Comparison of ENCODE assay signal across 8 mouse cellular contexts in the genomic region with DNA sequence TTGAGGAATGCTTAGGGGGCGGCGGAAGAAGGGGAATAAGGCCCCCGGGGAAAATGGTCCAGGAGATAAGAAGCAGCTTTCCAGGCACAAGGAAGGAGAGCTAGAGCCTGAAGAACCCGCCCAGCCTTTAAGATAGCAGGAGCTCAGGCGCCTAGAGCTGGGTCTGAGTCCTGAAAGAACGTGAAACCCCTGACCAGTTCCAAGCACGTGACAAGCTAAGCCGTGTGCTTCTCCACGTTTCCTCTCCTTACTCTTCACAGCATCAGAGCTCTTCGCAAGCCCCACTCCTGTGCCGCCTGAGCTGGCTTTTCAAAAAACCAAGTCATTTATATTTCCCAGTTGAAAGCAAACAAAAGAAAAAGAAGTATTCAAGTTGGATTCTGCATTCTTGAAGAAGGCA. TPM values are rescaled to one million over a fixed set of nuclear protein-coding genes. Genes with fewer than 3 reads are reported as not detected.
DNase-seq lines count a peak whose midpoint lies in the region; ATAC-seq and TF ChIP-seq lines count a peak whose summit lies in the region.

No protein-coding gene starts in this region.

- H3K4me1 ChIP-seq in kidney, adult 2 months (ENCODE audit: control insufficient read depth, insufficient read depth, low read length) = 0 out of 2 replicates have a peak, but pooled peaks cover 3% of the 10 kb centered on the region
- H3K4me1 ChIP-seq in cortical plate, adult 2 months (ENCODE audit: control insufficient read depth, insufficient read depth, low read length) = no peaks in the 10 kb centered on the region
- H3K4me1 ChIP-seq in heart, embryonic 14.5 days (ENCODE audit: control insufficient read depth in 2 of 2, insufficient read depth in 2 of 2, low read length in 2 of 2) = peaks cover 2 to 21% of the 10 kb centered on the region in 2 experiments; a peak in 3 of 4 replicates
- peaks cover 16% of the 10 kb centered on the region for H3K4me1 ChIP-seq in limb, embryonic 10.5 days

- peak overlapping the region; percentile 14; the same call in 1 of the 2 replicates for H3K4me3 ChIP-seq in kidney, adult 2 months (ENCODE audit: insufficient read depth, low read depth, low read length)
- H3K4me3 ChIP-seq in cortical plate, adult 2 months (ENCODE audit: insufficient read depth, low read length) = peak overlapping the region; percentile 97; the same call in 1 of the 2 replicates
- peak overlapping the region; percentile 41 to 78 for H3K4me3 ChIP-seq in heart, embryonic 14.5 days (ENCODE audit: control insufficient read depth in 1 of 2, insufficient read depth in 1 of 2, low read depth in 1 of 2, low read length in 2 of 2)
- H3K4me3 ChIP-seq in limb, embryonic 10.5 days = peak overlapping the region; percentile 92
- H3K4me3 ChIP-seq in myocyte = peak overlapping the region; percentile 78

- peak; percentile 31 for DNase-seq in kidney, adult 2 months
- no peak for DNase-seq in kidney, adult 8-10 months
- DNase-seq in limb, embryonic 10.5 days (ENCODE audit: low spot score) = peak; percentile 56
- DNase-seq in left cerebral cortex, adult 11 months (ENCODE audit: low spot score) = no peak
- no peak for DNase-seq in right cerebral cortex, adult 2 months (ENCODE audit: low spot score in 2 of 2)

- no peak overlapping the region for H3K27ac ChIP-seq in kidney, adult 2 months (ENCODE audit: insufficient read depth, low read depth, low read length)
- no peak overlapping the region for H3K27ac ChIP-seq in cortical plate, adult 2 months (ENCODE audit: insufficient read depth, low read length)
- H3K27ac ChIP-seq in heart, embryonic 14.5 days (replicated peaks in 1 of 2; ENCODE audit: control insufficient read depth in 1 of 2, insufficient read depth in 1 of 2, low read depth in 2 of 2, low read length in 2 of 2) = peak overlapping the region; percentile 75 to 80
- peak overlapping the region; percentile 67 for H3K27ac ChIP-seq in limb, embryonic 10.5 days

- peak; percentile 57 for ATAC-seq in heart, embryonic 14.5 days (ENCODE audit: insufficient number of reproducible peaks, insufficient read depth, low FRiP score, low read depth)

- no peak overlapping the region for H3ac ChIP-seq in myocyte (ENCODE audit: control insufficient read depth, insufficient read length)

- no peaks in the 10 kb centered on the region for H3K36me3 ChIP-seq in kidney, adult 2 months (ENCODE audit: control insufficient read depth, insufficient read depth, low read length)
- H3K36me3 ChIP-seq in heart, embryonic 14.5 days (ENCODE audit: control insufficient read depth, insufficient read depth, low read length) = peaks cover 2% of the 10 kb centered on the region; the same call in 1 of the 2 replicates
- H3K36me3 ChIP-seq in limb, embryonic 10.5 days = peaks cover 10% of the 10 kb centered on the region
- H3K36me3 ChIP-seq in myocyte (ENCODE audit: control insufficient read depth, insufficient read depth) = peaks cover 7% of the 10 kb centered on the region

- no peaks in the 10 kb centered on the region for H3K27me3 ChIP-seq in kidney, adult 2 months (replicated peaks; ENCODE audit: control insufficient read depth, insufficient read depth, low read length)
- no peaks in the 10 kb centered on the region for H3K27me3 ChIP-seq in heart, embryonic 14.5 days (ENCODE audit: control insufficient read depth, insufficient read depth, low read length)
- no peaks in the 10 kb centered on the region for H3K27me3 ChIP-seq in limb, embryonic 10.5 days (ENCODE audit: low read depth, poor library complexity, severe bottlenecking)
- no peaks in the 10 kb centered on the region for H3K27me3 ChIP-seq in myocyte (ENCODE audit: control insufficient read depth, insufficient read depth, insufficient read length)

- H3K4me2 ChIP-seq in heart, embryonic 14.5 days (ENCODE audit: low read length) = peak overlapping the region; percentile 74
- peak overlapping the region; percentile 78 for H3K4me2 ChIP-seq in myocyte (ENCODE audit: low read depth)

- TF ChIP-seq POLR2A in kidney, adult 2 months (IDR thresholded peaks at IDR 0.05; ENCODE audit: low read depth, low read length) = no peak
- TF ChIP-seq POLR2A in cortical plate, adult 2 months (IDR thresholded peaks at IDR 0.05; ENCODE audit: extremely low read depth, insufficient read depth, low read length) = no peak
- TF ChIP-seq POLR2A in myocyte (IDR thresholded peaks at IDR 0.05; ENCODE audit: insufficient read length, low read depth) = peak; percentile 18

- no peak for TF ChIP-seq CTCF in kidney, adult 2 months (conservative IDR thresholded peaks at IDR 0.05; ENCODE audit: insufficient read depth, insufficient read length, low read depth, low read length)
- TF ChIP-seq CTCF in cortical plate, adult 2 months (IDR thresholded peaks at IDR 0.05; ENCODE audit: extremely low read depth, insufficient read depth, low read length) = no peak

- H3K9me3 ChIP-seq in heart, embryonic 14.5 days (ENCODE audit: control insufficient read depth, low read length) = 0 out of 2 replicates have a peak, but pooled peaks cover 6% of the 10 kb centered on the region
- H3K9me3 ChIP-seq in limb, embryonic 10.5 days (replicated peaks) = no peaks in the 10 kb centered on the region

- H3K79me2 ChIP-seq in myocyte (ENCODE audit: control insufficient read depth, insufficient read depth) = peaks cover 47% of the 10 kb centered on the region

- peak overlapping the region; percentile 82 for H3K9ac ChIP-seq in heart, embryonic 14.5 days (ENCODE audit: low read length)

- 24% methylated on average over 11 of the region's 11 CpGs for WGBS in kidney, adult 2 months
- 3% methylated on average over 11 of the region's 11 CpGs for WGBS in heart, embryonic 14.5 days
- WGBS in limb, embryonic 10.5 days = 3% methylated on average over 11 of the region's 11 CpGs

TF ChIP-seq in myocyte, 11 proteins besides CTCF, POLR2A, EP300 and RAD21:
- no peak for TF ChIP-seq CEBPB (IDR thresholded peaks at IDR 0.05; ENCODE audit: insufficient read depth, poor library complexity, severe bottlenecking)
- no peak for TF ChIP-seq E2F4 (IDR thresholded peaks at IDR 0.05; ENCODE audit: insufficient read depth)
- TF ChIP-seq REST (IDR thresholded peaks at IDR 0.05; ENCODE audit: insufficient read depth, insufficient read length) = no peak
- peak; percentile 52 for TF ChIP-seq USF1 (IDR thresholded peaks at IDR 0.05; ENCODE audit: low read depth)
- no peak for TF ChIP-seq TCF3 (IDR thresholded peaks at IDR 0.05; ENCODE audit: insufficient read length, low read depth)
TF ChIP-seq in myocyte: peak in this region for 1.

RNA-seq across cellular contexts. Expression of gene Soat1, which starts 1.1 kb away (rescaled TPM):
- polyA plus RNA-seq in kidney, adult 2 months (2012; rRNA removed) = 21.8 and 22.3 TPM in 2 replicates
- polyA plus RNA-seq in cortical plate, adult 2 months (2012; rRNA removed) = 23.4 TPM in 2 replicates
- polyA plus RNA-seq in heart, embryonic 14.5 days (2014; fragmentation: Nextera tagmentation; extraction: Ambion mirVana) = 32.2 and 32.7 TPM in 2 replicates
- polyA plus RNA-seq in limb, embryonic 10.5 days (2016; fragmentation: Nextera tagmentation; extraction: Ambion mirVana) = 26.0 and 26.2 TPM in 2 replicates
- 42.2 TPM for polyA plus RNA-seq in myocyte (2012; fragmentation: generic; extraction: Trizol)

RNA-seq across cellular contexts. Expression of gene Gm10031, which starts 50.8 kb away (rescaled TPM):
- polyA plus RNA-seq in kidney, adult 2 months (2012; rRNA removed) = 9.2 and 13.2 TPM in 2 replicates
- polyA plus RNA-seq in cortical plate, adult 2 months (2012; rRNA removed) = 9.7 and 10.3 TPM in 2 replicates
- polyA plus RNA-seq in heart, embryonic 14.5 days (2014; fragmentation: Nextera tagmentation; extraction: Ambion mirVana) = 0.74 and 0.82 TPM in 2 replicates
- polyA plus RNA-seq in limb, embryonic 10.5 days (2016; fragmentation: Nextera tagmentation; extraction: Ambion mirVana) = 0.24 and 0.28 TPM in 2 replicates
- polyA plus RNA-seq in myocyte (2012; fragmentation: generic; extraction: Trizol) = 3.6 TPM

RNA-seq across cellular contexts. Expression of gene Axdnd1, which starts 52.0 kb away (rescaled TPM):
- not detected in 2 replicates for polyA plus RNA-seq in kidney, adult 2 months (2012; rRNA removed)
- 0.49 and 0.77 TPM in 2 replicates for polyA plus RNA-seq in cortical plate, adult 2 months (2012; rRNA removed)
- polyA plus RNA-seq in heart, embryonic 14.5 days (2014; fragmentation: Nextera tagmentation; extraction: Ambion mirVana) = 0.20 and 0.35 TPM in 2 replicates
- 0.05 and 0.14 TPM in 2 replicates for polyA plus RNA-seq in limb, embryonic 10.5 days (2016; fragmentation: Nextera tagmentation; extraction: Ambion mirVana)
- polyA plus RNA-seq in myocyte (2012; fragmentation: generic; extraction: Trizol) = 0.11 TPM

Comparison
In these comparisons a context has a peak if more than half of its experiments do, and no peak if none do; other contexts are left out.
1. DNase-seq: peak in kidney, adult 2 months (single experiment) and limb, embryonic 10.5 days (single experiment); none in kidney, adult 8-10 months (0 of 2), left cerebral cortex, adult 11 months (single experiment) and right cerebral cortex, adult 2 months (0 of 2).
2. H3K27ac ChIP-seq: peak in heart, embryonic 14.5 days (2 of 2) and limb, embryonic 10.5 days (single experiment); none in kidney, adult 2 months (single experiment) and cortical plate, adult 2 months (single experiment).
3. H3K4me3 ChIP-seq: peak in every context shown above with its lines; median percentile 97 in cortical plate, adult 2 months; 92 in limb, embryonic 10.5 days; 78 in myocyte; 60 in heart, embryonic 14.5 days; 14 in kidney, adult 2 months.